Comparison of ENCODE assay signal across 13 mouse cellular contexts in genomic region chr11:76144386-76144785, GRCm38 (mm10).
"Had no signal": no experiment of that assay in that cellular context is flagged by ENCODE, and none has a peak within 500 bp of the region (broad histone marks: within the 10 kb centered on the region; RNA-seq: fewer than 3 reads in every experiment).

No protein-coding gene starts in this region.

- H3K4me2 ChIP-seq: limb, embryonic 12.5 days; limb, embryonic 15.5 days; liver, embryonic 13.5 days; midbrain, embryonic 11.5 days had no signal

- H3K9ac ChIP-seq: limb, embryonic 12.5 days; limb, embryonic 15.5 days; liver, embryonic 13.5 days had no signal

- H3K9me3 ChIP-seq: limb, embryonic 12.5 days; limb, embryonic 15.5 days; liver, embryonic 13.5 days had no signal

- H3K27me3 ChIP-seq: limb, embryonic 12.5 days; limb, embryonic 15.5 days; liver, embryonic 13.5 days had no signal

- H3K27ac ChIP-seq: hindbrain, postnatal 0 days; kidney, postnatal 0 days; limb, embryonic 12.5 days; limb, embryonic 15.5 days; liver, embryonic 13.5 days had no signal

- H3K4me3 ChIP-seq: limb, embryonic 12.5 days; limb, embryonic 15.5 days; liver, embryonic 13.5 days had no signal

- H3K36me3 ChIP-seq: liver, embryonic 13.5 days had no signal

- ATAC-seq: hindbrain, postnatal 0 days; inflammation-experienced regulatory T-cells, adult 6 months had no signal

- DNase-seq: left cerebral cortex, postnatal 4 days; liver, embryonic 13.5 days; lung, adult 2 months; lung, postnatal 14 days; lung, postnatal 4 days; midbrain, embryonic 14.5 days; thymus, postnatal 25 days had no signal

- H3K4me1 ChIP-seq: liver, embryonic 13.5 days had no signal
